Mouse (Mus musculus) erythroid progenitor cell, adult 5-6 weeks (primary cell): ENCODE measurements at regions not wholly inside any gene's neighbourhood (a gene's known extent, or its start where the extent isn't known, plus 50 kb on each side); places are given as distances from the start of the nearest gene placed in this dataset.
"Not testable (repeated sequence)": the region's sequence is repeated elsewhere in the genome, so short reads cannot be mapped to it uniquely, and the experiment has no call there.

Experiments used
- ATAC-seq: replicated peaks from 2 replicates; pipeline ENCODE4 v1.8.0; 2016; ENCODE audit warnings: moderate number of reproducible peaks, mild to moderate bottlenecking, moderate TSS enrichment, inconsistent platforms; ENCODE audit not compliant: poor library complexity, low FRiP score, severe bottlenecking

- no peak for ATAC-seq
These were observed 138.9 kb downstream of the Fasl start for GRCm38 (mm10) chr1:161649387-161649786.

DNA sequence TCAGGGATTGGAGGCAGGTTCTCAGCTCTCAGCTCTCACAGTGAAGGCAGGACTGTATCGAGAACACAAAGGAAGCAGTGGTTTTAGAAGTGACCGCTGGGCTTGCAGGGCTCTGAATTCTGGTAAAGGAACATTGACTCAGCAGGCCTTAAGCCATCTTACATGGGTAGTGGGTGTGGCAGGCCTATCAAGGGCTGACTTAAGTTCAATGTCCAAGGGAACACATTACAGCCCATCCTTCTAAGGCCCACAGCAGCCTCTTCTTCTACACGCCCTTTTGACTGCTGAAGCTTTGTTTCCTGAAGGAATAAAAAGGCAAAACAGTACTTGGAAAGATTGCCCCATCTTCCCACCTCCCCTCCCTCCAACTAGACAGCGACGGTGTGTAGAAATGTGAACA is 137.6 kb downstream of the Tnfsf18 start:
- no peak for ATAC-seq

DNA sequence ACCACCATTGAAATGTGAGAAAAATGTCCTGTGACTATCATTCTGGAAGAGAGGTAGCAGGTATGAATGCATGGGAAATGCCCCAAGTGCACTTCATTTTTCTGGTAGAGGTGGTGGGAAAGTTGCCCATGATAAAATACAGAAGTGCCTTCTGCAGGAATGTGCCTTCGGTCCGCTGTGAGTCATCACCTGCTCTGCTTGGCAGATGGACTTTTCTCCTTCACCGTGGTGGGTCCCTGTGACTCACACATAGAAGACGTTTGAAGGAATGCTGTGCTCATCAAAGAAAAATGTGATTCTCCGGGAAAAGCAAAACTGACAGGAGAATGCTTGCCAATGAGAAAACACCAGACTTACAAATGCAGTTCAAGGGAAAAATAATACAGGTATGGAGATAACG is 126.8 kb downstream of the Tnfsf18 start:
- no peak for ATAC-seq

DNA sequence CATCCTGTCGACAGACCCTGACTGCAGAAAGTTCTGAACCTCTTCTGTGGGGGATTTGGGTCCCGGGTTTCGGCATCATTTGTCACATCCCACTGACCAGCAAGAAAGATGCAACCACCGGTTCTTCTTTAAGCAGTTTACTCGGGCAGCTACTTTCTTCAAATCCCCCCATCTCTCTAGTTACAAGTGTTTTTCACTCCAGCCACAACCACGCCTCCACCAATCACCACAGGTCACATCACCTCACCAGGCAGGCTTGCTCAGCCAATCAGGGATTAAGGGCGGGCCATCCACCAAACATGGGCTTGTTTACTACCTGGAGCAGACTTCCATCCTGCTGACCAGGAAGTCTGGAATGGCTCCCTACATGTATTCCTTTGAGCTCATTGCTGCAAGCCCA is 119.6 kb downstream of the Tnfsf18 start:
- not testable (repeated sequence) for ATAC-seq

- ATAC-seq: not testable (repeated sequence)
These were observed 119.2 kb downstream of the Tnfsf18 start for GRCm38 (mm10) chr1:161613658-161614057.

GRCm38 (mm10) chr1:161607446-161607845 is 113.0 kb downstream of the Tnfsf18 start:
- no peak for ATAC-seq

- ATAC-seq: no peak
These were observed 107.7 kb downstream of the Tnfsf18 start for GRCm38 (mm10) chr1:161602150-161602549.

- no peak for ATAC-seq
These were observed 106.7 kb downstream of the Tnfsf18 start for GRCm38 (mm10) chr1:161601167-161601566.

DNA sequence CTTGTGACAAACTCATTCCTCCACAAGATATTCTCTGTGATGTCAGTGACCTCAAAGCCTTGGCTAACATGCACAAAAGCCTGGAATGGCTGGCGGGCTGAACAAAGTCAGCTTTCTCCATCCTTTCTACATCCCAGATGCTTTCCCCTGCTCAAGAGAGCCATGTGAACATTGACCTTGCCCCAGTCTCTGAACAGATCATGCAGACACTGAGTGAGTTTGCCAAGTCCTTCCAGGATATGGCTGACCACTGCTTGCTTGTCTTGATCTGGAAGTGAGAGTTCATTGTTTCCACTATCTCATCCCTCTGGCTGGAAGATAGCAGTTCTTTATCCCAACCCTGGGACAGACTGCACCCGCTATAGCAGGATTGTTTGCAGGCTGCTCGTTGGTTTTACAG is 103.7 kb downstream of the Tnfsf18 start:
- ATAC-seq: no peak

GRCm38 (mm10) chr1:161576530-161576929 is 82.1 kb downstream of the Tnfsf18 start:
- ATAC-seq: no peak

DNA sequence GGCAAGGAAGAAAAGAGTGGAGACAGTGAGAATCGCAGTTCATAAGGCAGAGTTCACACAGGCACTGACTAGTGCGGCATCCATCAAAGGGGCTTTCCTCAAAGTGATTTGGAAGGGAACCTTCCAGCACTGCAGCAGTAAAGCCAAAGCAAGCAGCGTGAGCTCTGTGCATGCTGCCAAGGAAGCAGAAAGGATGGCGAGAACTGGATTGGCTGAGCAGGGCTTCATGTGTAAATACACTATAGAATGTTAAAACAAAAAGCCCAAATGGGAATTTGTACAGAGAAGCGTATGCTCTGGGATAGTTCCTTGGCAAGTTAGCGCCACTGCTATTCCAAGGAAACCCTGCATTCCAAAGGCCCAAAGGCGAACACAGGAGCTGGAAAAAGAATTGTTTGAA is 81.5 kb downstream of the Tnfsf18 start:
- no peak for ATAC-seq

GRCm38 (mm10) chr1:161575171-161575570 is 80.7 kb downstream of the Tnfsf18 start:
- ATAC-seq: no peak

DNA sequence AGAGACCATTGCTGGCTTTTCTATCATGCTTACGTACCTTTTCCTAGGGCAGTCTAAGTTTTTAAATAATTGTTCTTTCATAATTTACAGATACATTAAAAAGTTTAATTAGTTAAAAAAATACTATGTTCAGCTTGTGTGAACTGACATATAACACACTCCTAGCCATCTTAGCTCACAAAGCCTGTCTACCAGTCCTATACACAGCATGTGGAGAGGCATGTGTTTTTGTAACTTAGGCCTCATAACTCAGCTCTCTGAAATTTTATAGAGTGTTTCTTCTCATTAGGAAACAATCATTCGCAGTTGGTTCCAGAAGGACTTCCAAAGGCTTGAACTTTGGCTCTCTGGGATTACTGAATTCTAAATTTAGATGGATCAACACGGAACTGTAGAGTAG is 76.3 kb downstream of the Tnfsf18 start:
- no peak for ATAC-seq

DNA sequence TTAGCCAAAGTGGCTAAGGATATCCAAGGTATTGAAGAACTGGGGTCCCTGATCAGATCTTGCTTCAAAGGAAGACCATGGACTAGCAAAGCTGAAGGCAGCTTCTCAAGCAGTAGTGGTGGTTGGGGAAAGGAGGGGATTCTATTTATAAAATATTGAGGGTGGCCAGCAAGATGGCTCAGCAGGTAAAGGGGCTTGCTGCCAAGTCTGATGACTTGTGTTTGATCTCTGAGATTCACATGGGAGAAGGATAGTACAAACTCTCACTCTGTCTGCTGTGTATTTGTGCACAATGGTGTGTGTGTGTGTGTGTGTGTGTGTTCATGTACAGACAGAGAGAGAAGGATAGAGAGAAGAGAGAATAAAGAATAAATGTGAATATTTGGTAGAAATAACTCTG is 73.4 kb downstream of the Tnfsf18 start:
- no peak for ATAC-seq

DNA sequence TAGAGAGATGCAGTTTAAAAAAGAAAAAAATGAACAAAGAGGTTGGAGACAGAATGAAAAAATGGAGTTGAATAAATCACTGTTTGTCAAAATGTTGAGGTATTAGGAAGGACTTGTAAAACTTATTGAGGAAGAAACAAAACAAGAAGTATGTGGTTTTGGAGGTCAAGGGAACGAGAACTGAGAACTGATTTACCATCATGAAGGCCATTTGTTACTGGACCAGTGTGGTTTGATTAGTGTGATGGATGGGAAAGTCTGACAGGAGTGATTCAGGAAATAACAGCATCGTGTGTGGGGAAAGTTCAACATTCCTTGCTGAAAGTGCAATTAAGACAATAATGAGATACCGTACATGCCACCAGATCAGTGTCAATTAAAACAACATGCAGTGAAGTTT is 65.9 kb downstream of the Tnfsf18 start:
- no peak for ATAC-seq
